Mouse (Mus musculus): ENCODE measurements around the gene Akr1d1. TPM values are rescaled to one million over a fixed set of nuclear protein-coding genes. Genes with fewer than 3 reads are reported as not detected.

The Akr1d1 gene
- polyA plus RNA-seq, 1 experiment = not detected

DNA sequence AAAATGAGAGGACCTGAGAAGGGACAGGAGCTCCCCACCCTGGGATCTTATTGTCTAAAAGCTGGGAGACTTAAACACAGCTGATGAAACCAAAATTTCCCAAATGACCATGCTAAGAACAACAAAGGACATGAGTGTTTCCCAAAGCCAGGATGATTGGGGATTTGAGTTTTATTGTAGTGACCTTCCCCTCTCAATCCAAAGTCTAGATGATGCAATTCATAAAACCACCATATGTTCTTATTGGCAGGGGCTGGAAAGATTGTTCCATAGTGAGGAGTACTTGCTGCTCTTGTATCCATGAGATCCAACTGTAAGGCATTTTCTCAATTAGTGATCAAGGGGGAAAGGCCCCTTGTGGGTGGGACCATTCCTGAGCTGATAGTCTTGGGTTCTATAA lies 68.1 kb downstream of the Akr1d1 start:
- no peak for DNase-seq (ENCODE audit: low read depth)
- TF ChIP-seq CTCF (IDR thresholded peaks at IDR 0.05; ENCODE audit: borderline replicate concordance, extremely low read depth, insufficient read depth, insufficient read length) = no peak
- TF ChIP-seq POLR2A (IDR thresholded peaks at IDR 0.05; ENCODE audit: borderline replicate concordance, extremely low read depth, insufficient read depth, insufficient read length, poor library complexity, severe bottlenecking) = no peak

- no peak for TF ChIP-seq POLR2A (IDR thresholded peaks at IDR 0.05; ENCODE audit: borderline replicate concordance, extremely low read depth, insufficient read depth, insufficient read length, poor library complexity, severe bottlenecking)
- TF ChIP-seq CTCF (IDR thresholded peaks at IDR 0.05; ENCODE audit: borderline replicate concordance, extremely low read depth, insufficient read depth, insufficient read length) = no peak
- DNase-seq (ENCODE audit: low read depth) = no peak
Observed at GRCm38 (mm10) chr6:37600976-37601498, 71.1 kb downstream of the Akr1d1 start.

DNA sequence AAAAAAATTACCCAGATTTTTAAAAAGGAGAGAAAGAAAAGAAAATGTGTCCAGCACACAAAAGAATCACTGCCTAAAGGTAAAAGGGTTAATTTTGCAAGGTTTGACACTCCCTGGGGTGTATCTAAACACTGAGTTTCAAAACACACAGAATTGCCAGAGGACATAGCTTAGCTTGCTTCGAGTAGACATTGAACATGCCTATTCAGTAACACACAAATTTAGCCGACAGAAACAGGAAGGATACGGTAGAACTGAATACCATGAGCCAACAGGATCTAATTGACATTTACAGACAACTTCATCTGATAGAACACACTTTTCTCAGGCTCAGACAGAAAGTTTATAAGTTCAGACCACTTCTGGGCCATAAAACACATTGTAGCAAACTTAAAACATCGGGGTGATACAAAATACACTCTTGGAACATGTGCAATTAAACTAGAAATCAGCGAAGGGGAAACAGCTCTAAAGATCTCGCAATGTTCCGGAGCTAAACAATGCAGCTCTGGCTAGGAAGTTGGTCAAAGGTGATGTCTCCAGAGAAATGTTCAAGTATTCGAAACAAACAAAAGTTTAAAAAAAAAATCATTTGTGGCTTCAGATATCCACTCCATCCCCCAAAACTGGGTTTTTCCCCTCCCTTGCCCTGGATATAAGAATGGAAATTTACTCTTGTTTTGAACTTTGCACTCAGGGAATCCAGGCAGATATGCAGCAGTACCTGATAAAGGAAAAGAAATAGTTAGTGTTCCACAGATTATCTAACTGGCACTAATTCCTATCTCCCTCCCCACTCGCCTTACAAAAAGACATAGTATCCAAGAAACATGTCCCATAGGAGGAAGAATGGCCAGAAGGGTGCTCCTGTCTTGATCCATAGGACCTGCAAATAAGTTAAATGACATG lies 73.1 kb downstream of the Akr1d1 start:
- TF ChIP-seq POLR2A (IDR thresholded peaks at IDR 0.05; ENCODE audit: borderline replicate concordance, extremely low read depth, insufficient read depth, insufficient read length, poor library complexity, severe bottlenecking) (no peak), CTCF (IDR thresholded peaks at IDR 0.05; ENCODE audit: borderline replicate concordance, extremely low read depth, insufficient read depth, insufficient read length) (no peak)
- no peak for DNase-seq (ENCODE audit: low read depth)

GRCm38 (mm10) chr6:37604178-37604883 lies 74.4 kb downstream of the Akr1d1 start:
- DNase-seq (ENCODE audit: low read depth) = no peak
- TF ChIP-seq CTCF (IDR thresholded peaks at IDR 0.05; ENCODE audit: borderline replicate concordance, extremely low read depth, insufficient read depth, insufficient read length) = no peak
- no peak for TF ChIP-seq POLR2A (IDR thresholded peaks at IDR 0.05; ENCODE audit: borderline replicate concordance, extremely low read depth, insufficient read depth, insufficient read length, poor library complexity, severe bottlenecking)

DNA sequence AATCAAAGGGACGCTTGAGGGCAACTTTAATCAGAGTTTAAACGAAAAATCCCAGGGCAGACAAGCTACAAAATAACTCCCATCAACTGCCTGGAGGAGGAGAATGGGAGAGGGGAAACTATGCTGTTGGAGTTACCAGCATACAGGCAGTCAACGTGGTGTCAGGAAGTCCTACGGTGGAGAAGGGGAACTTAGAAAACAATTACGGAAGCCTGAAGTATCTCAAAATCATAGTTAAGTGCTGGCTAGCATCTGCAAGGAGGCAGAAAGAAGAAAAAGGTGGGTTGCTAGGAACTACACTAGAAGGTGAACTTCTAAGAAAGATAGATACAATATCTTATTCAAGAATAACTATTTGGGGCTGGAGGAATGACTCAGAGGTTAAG lies 74.9 kb downstream of the Akr1d1 start:
- no peak for TF ChIP-seq POLR2A (IDR thresholded peaks at IDR 0.05; ENCODE audit: borderline replicate concordance, extremely low read depth, insufficient read depth, insufficient read length, poor library complexity, severe bottlenecking)
- TF ChIP-seq CTCF (IDR thresholded peaks at IDR 0.05; ENCODE audit: borderline replicate concordance, extremely low read depth, insufficient read depth, insufficient read length) = no peak
- no peak for DNase-seq (ENCODE audit: low read depth)

- DNase-seq (ENCODE audit: low read depth) = no peak
- TF ChIP-seq CTCF (IDR thresholded peaks at IDR 0.05; ENCODE audit: borderline replicate concordance, extremely low read depth, insufficient read depth, insufficient read length) = no peak
- TF ChIP-seq POLR2A (IDR thresholded peaks at IDR 0.05; ENCODE audit: borderline replicate concordance, extremely low read depth, insufficient read depth, insufficient read length, poor library complexity, severe bottlenecking) = no peak
Observed at GRCm38 (mm10) chr6:37607511-37608289, 77.7 kb downstream of the Akr1d1 start.

GRCm38 (mm10) chr6:37612603-37613284 lies 82.8 kb downstream of the Akr1d1 start:
- TF ChIP-seq CTCF (IDR thresholded peaks at IDR 0.05; ENCODE audit: borderline replicate concordance, extremely low read depth, insufficient read depth, insufficient read length) (no peak), POLR2A (IDR thresholded peaks at IDR 0.05; ENCODE audit: borderline replicate concordance, extremely low read depth, insufficient read depth, insufficient read length, poor library complexity, severe bottlenecking) (no peak)
- no peak for DNase-seq (ENCODE audit: low read depth)

DNA sequence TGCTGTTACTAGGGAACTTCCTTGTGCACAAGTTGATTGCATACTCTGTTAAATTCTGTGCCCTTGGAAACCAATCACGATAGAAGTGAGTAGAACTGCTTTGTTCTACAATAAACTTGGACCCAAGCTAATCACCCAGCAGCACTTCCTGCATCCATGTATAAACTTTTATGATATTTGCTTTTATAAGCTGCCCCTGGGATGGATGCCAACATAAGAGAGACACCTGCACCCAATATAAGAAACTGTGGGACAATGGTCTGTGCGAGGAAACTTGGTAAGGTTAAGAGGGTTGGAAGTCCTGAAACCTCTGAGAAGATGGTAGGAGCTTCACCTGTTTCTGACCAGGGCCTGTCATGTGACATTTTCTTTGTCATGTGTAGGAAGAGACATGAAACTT lies 85.5 kb downstream of the Akr1d1 start:
- TF ChIP-seq POLR2A (IDR thresholded peaks at IDR 0.05; ENCODE audit: borderline replicate concordance, extremely low read depth, insufficient read depth, insufficient read length, poor library complexity, severe bottlenecking) = no peak
- no peak for TF ChIP-seq CTCF (IDR thresholded peaks at IDR 0.05; ENCODE audit: borderline replicate concordance, extremely low read depth, insufficient read depth, insufficient read length)
- no peak for DNase-seq (ENCODE audit: low read depth)

GRCm38 (mm10) chr6:37616136-37616535 lies 86.2 kb downstream of the Akr1d1 start:
- DNase-seq (ENCODE audit: low read depth) = no peak
- TF ChIP-seq POLR2A (IDR thresholded peaks at IDR 0.05; ENCODE audit: borderline replicate concordance, extremely low read depth, insufficient read depth, insufficient read length, poor library complexity, severe bottlenecking) (no peak), CTCF (IDR thresholded peaks at IDR 0.05; ENCODE audit: borderline replicate concordance, extremely low read depth, insufficient read depth, insufficient read length) (no peak)

GRCm38 (mm10) chr6:37617431-37618011 lies 87.5 kb downstream of the Akr1d1 start:
- TF ChIP-seq POLR2A (IDR thresholded peaks at IDR 0.05; ENCODE audit: borderline replicate concordance, extremely low read depth, insufficient read depth, insufficient read length, poor library complexity, severe bottlenecking) (no peak), CTCF (IDR thresholded peaks at IDR 0.05; ENCODE audit: borderline replicate concordance, extremely low read depth, insufficient read depth, insufficient read length) (no peak)
- DNase-seq (ENCODE audit: low read depth) = peak; percentile 9

Other genes with a start within 250 kb of the Akr1d1 start
- gene Dgki, start 230.0 kb upstream of the Akr1d1 start, polyA plus RNA-seq (2012; rRNA removed) = 4.5 and 6.5 TPM in 2 replicates
- gene Creb3l2, start 88.0 kb upstream of the Akr1d1 start, polyA plus RNA-seq (2012; rRNA removed) = 3.5 and 6.4 TPM in 2 replicates

Measured in brain, embryonic 14.5 days (tissue).